Mouse (Mus musculus): ENCODE data around the gene Phf11c. TPM values are rescaled to one million over a fixed set of nuclear protein-coding genes. Genes with fewer than 3 reads are reported as not detected.

The Phf11c gene
- total and polyA plus RNA-seq, 3 experiments, result 0.92 to 1.2 TPM; not detected in 1

- H3K9ac ChIP-seq (ENCODE audit: control insufficient read depth, low read depth, low read length, poor library complexity, severe bottlenecking), result peak within 1 kb of the TSS; percentile 94
- H3K4me3 ChIP-seq (ENCODE audit: control insufficient read depth in 1 of 2, insufficient read depth in 1 of 2, low read depth in 2 of 2, low read length in 2 of 2), result peak within 1 kb of the TSS; percentile 87 to 91
- H3K27me3 ChIP-seq (ENCODE audit: control insufficient read depth in 1 of 2, insufficient read depth in 2 of 2, low read length in 2 of 2), result no peaks in the 10 kb centered on the region
- peak within 1 kb of the TSS; percentile 89 for H3K27ac ChIP-seq (ENCODE audit: control insufficient read depth, low read depth, low read length)
- H3K4me1 ChIP-seq (ENCODE audit: control insufficient read depth in 1 of 2, insufficient read depth in 2 of 2, low read length in 2 of 2), result peaks cover 9 to 12% of the 10 kb centered on the region in 2 experiments
- DNase-seq (ENCODE audit: low read depth, low spot score), result peak; percentile 96
- no peaks in the 10 kb centered on the region for H3K9me3 ChIP-seq (replicated peaks; ENCODE audit: insufficient read depth, low read length)
- peaks cover 0 to 25% of the 10 kb centered on the region in 2 experiments; a peak in 3 of 4 replicates for H3K36me3 ChIP-seq (ENCODE audit: control insufficient read depth in 1 of 2, insufficient read depth in 2 of 2, low read length in 2 of 2)
- peaks cover 26% of the 10 kb centered on the region for H3K79me2 ChIP-seq (ENCODE audit: control insufficient read depth, insufficient read depth, low read length, poor library complexity)
- TF ChIP-seq BHLHE40 (IDR thresholded peaks at IDR 0.05; ENCODE audit: borderline replicate concordance, low read depth, low read length) (no peak), KAT2A (conservative IDR thresholded peaks at IDR 0.05; ENCODE audit: low read depth, low read length) (no peak; the same call in 1 of the 2 replicates), RAD21 (IDR thresholded peaks at IDR 0.05; ENCODE audit: low read depth, low read length) (no peak), ZNF384 (IDR thresholded peaks at IDR 0.05; ENCODE audit: low read depth, low read length) (no peak; the same call in 1 of the 2 replicates), RCOR1 (IDR thresholded peaks at IDR 0.05; ENCODE audit: low read depth, low read length) (no peak), POLR2A (IDR thresholded peaks at IDR 0.05; ENCODE audit: control insufficient read depth in 1 of 2, insufficient read depth in 1 of 2, low read depth in 1 of 2, low read length in 2 of 2, poor library complexity in 1 of 2) (peak; percentile 86 to 94), CHD1 (IDR thresholded peaks at IDR 0.05; ENCODE audit: low read depth, low read length) (no peak), ZKSCAN1 (IDR thresholded peaks at IDR 0.05; ENCODE audit: low read depth, low read length) (no peak), MAFK (IDR thresholded peaks at IDR 0.05; ENCODE audit: borderline replicate concordance, low read depth, low read length) (no peak), USF2 (IDR thresholded peaks at IDR 0.05; ENCODE audit: borderline replicate concordance in 1 of 2, insufficient read depth in 1 of 2, low read depth in 1 of 2, low read length in 2 of 2) (no peak), MAZ (IDR thresholded peaks at IDR 0.05; ENCODE audit: low read depth, low read length) (peak; percentile 50; the same call in 1 of the 2 replicates), MEF2A (IDR thresholded peaks at IDR 0.05; ENCODE audit: extremely low read depth, insufficient replicate concordance, low read depth, low read length, poor library complexity, severe bottlenecking) (no peak), GATA1 (IDR thresholded peaks at IDR 0.05; ENCODE audit: low read depth, low read length) (no peak), TCF12 (IDR thresholded peaks at IDR 0.05; ENCODE audit: low read depth, low read length) (peak; percentile 54; the same call in 1 of the 2 replicates), TBP (IDR thresholded peaks at IDR 0.05; ENCODE audit: low read depth, low read length) (peak; percentile 77), JUND (IDR thresholded peaks at IDR 0.05; ENCODE audit: low read depth, low read length) (no peak), SIN3A (IDR thresholded peaks at IDR 0.05; ENCODE audit: low read length) (peak; percentile 64), HCFC1 (IDR thresholded peaks at IDR 0.05; ENCODE audit: low read depth, low read length) (peak; percentile 81), MXI1 (IDR thresholded peaks at IDR 0.05; ENCODE audit: low read depth, low read length) (peak; percentile 70), MYC (IDR thresholded peaks at IDR 0.05; ENCODE audit: low read depth, low read length) (no peak), ELF1 (IDR thresholded peaks at IDR 0.05; ENCODE audit: low read depth, low read length) (peak; percentile 70), NRF1 (IDR thresholded peaks at IDR 0.05; ENCODE audit: insufficient read depth, low read depth, low read length, poor library complexity, severe bottlenecking) (no peak), ZMIZ1 (IDR thresholded peaks at IDR 0.05; ENCODE audit: low read depth, low read length) (peak; percentile 94), TAL1 (IDR thresholded peaks at IDR 0.05; ENCODE audit: low read length) (no peak), E2F4 (IDR thresholded peaks at IDR 0.05; ENCODE audit: borderline replicate concordance, low read depth, low read length) (peak; percentile 76; the same call in 1 of the 2 replicates), ETS1 (IDR thresholded peaks at IDR 0.05; ENCODE audit: low read depth, low read length) (0 out of 2 replicates have a peak, but pooled peaks have one; percentile 8), CHD2 (IDR thresholded peaks at IDR 0.05; ENCODE audit: low read length) (peak; percentile 81), POLR2AphosphoS2 (IDR thresholded peaks at IDR 0.05; ENCODE audit: low read length) (peak; percentile 90), CTCF (IDR thresholded peaks at IDR 0.05 in 2 of 3, conservative IDR thresholded peaks at IDR 0.05 in 1 of 3; ENCODE audit: control insufficient read depth in 1 of 3, insufficient read depth in 1 of 3, low read depth in 2 of 3, low read length in 3 of 3, poor library complexity in 1 of 3, severe bottlenecking in 1 of 3) (no peak), GABPA (IDR thresholded peaks at IDR 0.05; ENCODE audit: low read depth, low read length) (no peak), MAX (IDR thresholded peaks at IDR 0.05; ENCODE audit: low read length) (peak; percentile 66; the same call in 1 of the 2 replicates), UBTF (IDR thresholded peaks at IDR 0.05; ENCODE audit: borderline replicate concordance, insufficient read depth, low read depth, low read length) (no peak), SMC3 (IDR thresholded peaks at IDR 0.05; ENCODE audit: low read depth, low read length) (no peak), POLR2AphosphoS5 (IDR thresholded peaks at IDR 0.05; ENCODE audit: borderline replicate concordance, low read depth, low read length) (no peak)
Observed at GRCm38 (mm10) chr14:59440558-59441471, 45.6 kb upstream of the Phf11c start, which contains the start of the genes Setdb2 and Cab39l. TSS of gene Setdb2 (minus strand) at chr14:59440884. TSS of gene Cab39l (plus strand) at chr14:59440972.
